Mouse (Mus musculus) adipocyte (in vitro differentiated cells): ENCODE measurements at regions not wholly inside any gene's neighbourhood (a gene's known extent, or its start where the extent isn't known, plus 50 kb on each side); places are given as distances from the start of the nearest gene placed in this dataset.
A peak's percentile ranks its signal among the peaks of the same experiment; 100 is the strongest.

Experiments
- DNase-seq: peaks from one replicate; pipeline ENCODE4 v3.0.0-alpha.2; 2016; ENCODE audit warnings: low spot score

GRCm38 (mm10) chr5:51840638-51841329 lies 273.3 kb upstream of the Ppargc1a start:
- DNase-seq: no peak

- no peak for DNase-seq
Measured at GRCm38 (mm10) chr5:51839292-51839691, 271.8 kb upstream of the Ppargc1a start.

- DNase-seq: no peak
Measured at GRCm38 (mm10) chr5:51830551-51830950, 263.0 kb upstream of the Ppargc1a start.

- no peak for DNase-seq
Measured at GRCm38 (mm10) chr5:51830015-51830414, 262.5 kb upstream of the Ppargc1a start.

- DNase-seq: no peak
Measured at GRCm38 (mm10) chr5:51829606-51830005, 262.1 kb upstream of the Ppargc1a start.

GRCm38 (mm10) chr5:51829020-51829419 lies 261.5 kb upstream of the Ppargc1a start:
- no peak for DNase-seq

GRCm38 (mm10) chr5:51826269-51826668 lies 258.7 kb upstream of the Ppargc1a start:
- DNase-seq: peak; percentile 35

- DNase-seq: peak; percentile 23
Measured at GRCm38 (mm10) chr5:51825584-51826088, 258.1 kb upstream of the Ppargc1a start.

GRCm38 (mm10) chr5:51824731-51825130 lies 257.2 kb upstream of the Ppargc1a start:
- DNase-seq: no peak

GRCm38 (mm10) chr5:51823657-51824056 lies 256.1 kb upstream of the Ppargc1a start:
- DNase-seq: no peak

GRCm38 (mm10) chr5:51816258-51816657 lies 248.7 kb upstream of the Ppargc1a start:
- no peak for DNase-seq

GRCm38 (mm10) chr5:51811728-51812127 lies 244.2 kb upstream of the Ppargc1a start:
- DNase-seq: no peak

- DNase-seq: no peak
Measured at GRCm38 (mm10) chr5:51801486-51801885, 234.0 kb upstream of the Ppargc1a start.

GRCm38 (mm10) chr5:51799371-51800035 lies 232.0 kb upstream of the Ppargc1a start:
- DNase-seq: peak; percentile 74

GRCm38 (mm10) chr5:51794097-51794496 lies 226.6 kb upstream of the Ppargc1a start:
- no peak for DNase-seq

- DNase-seq: no peak
Measured at GRCm38 (mm10) chr5:51792950-51793349, 225.4 kb upstream of the Ppargc1a start.

GRCm38 (mm10) chr5:51788768-51789167 lies 221.2 kb upstream of the Ppargc1a start:
- DNase-seq: no peak

- no peak for DNase-seq
Measured at GRCm38 (mm10) chr5:51783523-51783922, 216.0 kb upstream of the Ppargc1a start.

- DNase-seq: no peak
Measured at GRCm38 (mm10) chr5:51783099-51783498, 215.6 kb upstream of the Ppargc1a start.

- no peak for DNase-seq
Measured at GRCm38 (mm10) chr5:51775502-51776145, 208.1 kb upstream of the Ppargc1a start.

- DNase-seq: no peak
Measured at GRCm38 (mm10) chr5:51771655-51772054, 204.1 kb upstream of the Ppargc1a start.

- DNase-seq: no peak
Measured at GRCm38 (mm10) chr5:51766111-51766510, 198.6 kb upstream of the Ppargc1a start.

GRCm38 (mm10) chr5:51764416-51764815 lies 196.9 kb upstream of the Ppargc1a start:
- no peak for DNase-seq
